Mouse (Mus musculus) megakaryocyte progenitor cell, adult 5-6 weeks (primary cell): ENCODE data around the gene Rarb. TPM values are rescaled to one million over a fixed set of nuclear protein-coding genes. Genes with fewer than 3 reads are reported as not detected.

Experiments
- ATAC-seq: replicated peaks from 2 replicates; pipeline ENCODE4 v1.8.0; 2016; ENCODE audit warnings: mild to moderate bottlenecking, moderate TSS enrichment, inconsistent platforms; ENCODE audit not compliant: poor library complexity
- total RNA-seq, 2 experiments: library from RNA; stranded (forward) in 1 of 2; stranded (reverse) in 1 of 2; fragments of 157-497, 149-512 nt in 1 of 2; fragments of 200-1000 nt in 1 of 2; gene quantifications; 2 replicates each; pipeline versions ENCODE4 v1.2.3 to v1.2.4; 2015 to 2017

Gene Rarb
- total RNA-seq, 2 experiments from 2014 or later: not detected

DNA sequence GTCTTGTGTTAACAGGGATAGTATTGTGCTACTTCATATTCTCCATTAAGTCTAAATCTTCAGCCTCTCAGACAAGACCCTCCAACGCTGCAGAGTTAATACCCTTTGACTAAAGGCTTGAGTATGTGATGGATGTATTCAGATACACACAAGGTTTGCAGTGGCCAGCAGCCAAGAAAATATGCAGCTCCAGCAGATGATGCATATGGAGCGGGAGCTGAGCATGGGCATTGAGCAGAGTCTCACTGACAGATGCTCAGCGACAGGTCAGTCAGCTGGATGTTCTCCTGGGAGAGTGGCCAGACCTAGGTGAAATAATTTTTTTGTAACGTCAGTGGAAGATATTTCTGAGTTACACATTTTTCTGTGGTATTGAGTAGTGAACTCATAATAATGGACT lies 229.8 kb downstream of the Rarb start:
- ATAC-seq: no peak

DNA sequence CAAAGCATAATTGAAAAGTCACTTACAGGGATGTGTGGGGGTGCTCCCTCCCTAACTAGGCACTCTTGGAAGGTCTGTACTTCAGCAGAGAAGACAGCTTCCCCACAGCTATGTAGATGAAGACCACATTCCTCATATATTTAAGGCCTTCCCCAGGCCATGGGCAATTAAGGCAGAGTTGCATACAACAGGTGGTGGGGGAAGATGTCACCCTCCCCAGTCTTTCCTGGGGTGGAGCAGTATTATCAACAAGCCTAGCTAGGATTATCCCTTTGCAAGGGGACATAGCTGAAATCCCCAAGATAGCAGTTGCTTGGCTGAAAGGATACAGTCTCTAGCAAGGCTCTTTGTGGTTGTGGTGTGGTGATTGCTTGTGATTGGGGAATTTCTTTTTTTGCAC lies 240.9 kb downstream of the Rarb start:
- ATAC-seq: no peak

DNA sequence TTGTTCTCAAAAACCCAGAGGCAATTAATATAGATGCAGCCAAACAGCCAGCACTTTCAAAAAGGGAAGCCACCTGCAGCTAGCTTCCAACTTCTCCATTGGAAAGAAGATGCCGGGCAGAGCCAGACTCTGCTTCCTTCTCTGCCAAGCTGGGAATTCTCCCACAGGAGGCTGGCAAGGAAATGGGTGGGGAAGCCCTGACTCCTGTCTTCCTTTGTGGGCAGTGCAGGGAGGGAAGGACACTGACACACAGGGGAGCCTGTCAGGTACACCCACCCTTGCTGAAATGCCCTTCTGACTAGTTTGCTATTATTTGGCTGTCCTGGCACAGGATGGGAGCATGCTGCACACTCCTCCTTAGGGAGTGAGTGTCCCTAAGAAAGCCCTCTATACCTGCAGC lies 241.9 kb downstream of the Rarb start:
- ATAC-seq: no peak

DNA sequence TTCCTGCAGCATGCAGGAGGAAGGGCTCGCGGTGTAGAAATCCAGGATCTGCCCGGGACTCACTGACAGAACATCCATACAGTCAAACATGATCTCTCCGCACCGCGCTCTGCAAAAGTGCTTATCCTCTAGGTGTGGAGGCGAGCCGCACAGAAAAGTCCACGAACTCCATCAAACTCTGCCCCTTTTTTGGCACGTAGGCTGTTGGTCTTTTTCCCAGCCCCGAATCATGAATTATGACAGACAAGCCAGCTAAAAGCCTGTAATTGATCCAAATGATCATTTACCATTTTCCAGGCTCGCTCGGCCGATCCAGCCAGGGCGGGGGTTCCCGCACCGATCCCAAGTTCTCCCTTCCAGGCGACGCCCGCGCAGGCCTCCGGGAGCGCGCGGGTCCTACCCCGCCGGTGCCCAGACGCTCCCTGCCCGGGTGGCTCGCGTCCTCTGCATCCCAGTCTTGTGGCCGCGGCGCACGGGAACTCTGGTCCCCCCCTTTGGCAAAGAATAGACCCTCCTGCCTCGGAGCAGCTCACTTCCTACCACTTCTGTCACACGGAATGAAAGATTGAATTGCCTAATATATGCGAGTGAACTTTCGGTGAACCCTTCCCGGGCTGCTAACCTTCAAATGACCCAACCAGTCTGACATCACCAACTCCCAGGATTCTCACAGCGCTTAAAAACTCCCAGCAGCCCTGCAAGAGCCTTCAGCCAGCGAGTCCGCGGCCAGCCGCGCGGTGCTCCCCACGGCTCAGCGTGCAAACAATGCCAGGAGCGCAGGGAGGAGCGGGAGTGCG lies 243.8 kb downstream of the Rarb start:
- ATAC-seq: peak; percentile 89

DNA sequence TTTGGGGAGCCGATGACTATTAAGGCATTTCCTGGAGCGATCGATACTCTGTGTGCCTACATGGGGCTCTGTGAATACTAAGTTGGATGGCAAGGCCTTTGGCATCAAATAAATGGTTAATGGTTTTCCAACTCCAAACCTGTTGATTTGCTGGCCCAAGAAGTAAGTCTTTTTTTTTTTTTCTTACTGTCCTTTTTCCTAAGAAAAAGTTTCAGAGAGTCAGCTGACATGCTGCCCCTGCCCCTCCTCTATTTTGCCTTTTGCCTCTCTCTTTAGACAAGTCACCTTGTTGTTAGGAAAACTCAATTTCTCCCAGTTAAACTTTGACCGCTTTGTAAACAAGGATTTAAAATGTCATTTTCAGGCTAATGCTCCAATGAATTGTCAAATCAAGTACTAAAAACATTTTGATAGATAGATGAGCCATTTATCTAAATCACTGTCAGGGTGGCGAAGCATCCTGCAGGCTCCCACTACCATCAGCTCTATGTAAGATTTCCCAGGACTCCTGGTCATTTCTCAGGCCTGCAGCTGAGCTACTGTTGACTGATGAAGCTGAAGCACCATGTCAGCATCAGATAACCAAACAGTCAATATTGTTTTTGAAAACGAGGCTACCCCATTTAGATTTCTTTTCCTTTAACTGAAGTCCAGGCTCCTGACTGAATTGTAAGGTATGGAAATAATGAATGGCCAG lies 245.3 kb downstream of the Rarb start:
- ATAC-seq: no peak

DNA sequence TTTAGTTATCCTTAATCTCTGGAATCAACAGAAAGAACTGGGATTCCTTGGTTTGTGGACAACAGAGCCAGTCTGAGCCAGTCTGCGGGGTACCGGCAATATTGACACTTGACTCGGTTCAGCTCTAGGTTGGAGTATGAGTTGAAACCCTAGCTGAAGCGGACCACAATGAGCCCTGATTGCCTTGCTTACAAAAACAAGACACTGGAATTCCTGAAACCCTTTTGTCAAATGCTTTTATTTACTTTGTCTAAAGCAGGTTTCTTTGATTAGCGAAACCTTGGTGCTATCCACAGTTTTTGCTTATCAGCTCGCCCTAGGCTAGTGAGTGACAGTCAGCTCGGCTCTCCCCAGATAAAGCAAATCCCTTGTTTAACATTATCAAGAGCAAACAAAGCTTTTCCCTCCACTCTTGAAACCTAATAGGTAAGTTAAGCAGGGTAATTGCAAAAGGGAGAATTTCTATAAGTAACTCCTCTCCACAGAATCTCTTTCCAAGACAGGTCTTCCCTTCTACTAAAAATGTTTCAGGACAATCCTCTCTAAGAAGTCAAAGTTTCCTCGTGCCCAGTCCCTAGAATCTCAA lies 246.1 kb downstream of the Rarb start:
- ATAC-seq: no peak

DNA sequence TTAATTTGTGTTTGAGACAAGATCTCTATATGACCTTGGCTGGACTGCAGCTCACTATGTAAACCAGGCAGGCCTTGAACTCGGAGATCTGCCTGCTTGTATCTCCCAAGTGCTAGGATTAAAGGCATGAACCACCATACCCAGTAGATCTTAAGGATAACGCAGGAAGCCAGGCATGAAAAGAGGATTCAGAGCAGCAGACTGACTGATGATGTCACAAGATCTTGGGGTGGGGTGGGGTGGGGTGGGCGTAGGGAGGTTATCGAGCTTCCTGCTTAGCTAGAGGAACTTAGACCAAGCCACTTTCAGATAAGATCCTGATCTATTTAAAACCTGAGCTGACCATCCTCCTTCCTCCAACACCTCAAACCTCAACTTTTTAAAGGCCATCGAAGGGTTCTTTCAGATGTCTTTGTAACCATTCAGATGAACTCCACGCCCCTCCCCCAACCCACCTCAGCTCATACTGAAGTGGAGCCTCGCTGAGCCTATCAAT lies 249.4 kb downstream of the Rarb start:
- ATAC-seq: peak; percentile 61

DNA sequence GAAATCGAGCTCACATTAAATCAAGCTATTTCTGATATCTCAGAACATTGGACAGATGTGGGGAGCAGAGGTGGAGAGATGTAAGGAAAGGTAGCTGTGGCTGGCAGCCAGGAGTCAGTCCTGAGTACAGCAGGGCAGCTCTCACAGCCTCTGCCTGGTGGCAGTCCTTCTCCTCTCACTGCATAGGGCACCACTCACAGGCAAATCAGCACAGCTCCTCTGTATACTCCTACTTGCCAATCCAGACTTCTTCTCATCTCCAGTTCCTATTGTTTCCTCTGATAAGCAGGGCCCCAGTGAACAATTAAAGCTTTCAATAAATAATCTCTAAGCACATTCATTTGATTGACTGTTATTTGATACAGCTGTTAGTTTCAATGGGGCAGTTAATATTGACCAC lies 252.0 kb downstream of the Rarb start:
- no peak for ATAC-seq

DNA sequence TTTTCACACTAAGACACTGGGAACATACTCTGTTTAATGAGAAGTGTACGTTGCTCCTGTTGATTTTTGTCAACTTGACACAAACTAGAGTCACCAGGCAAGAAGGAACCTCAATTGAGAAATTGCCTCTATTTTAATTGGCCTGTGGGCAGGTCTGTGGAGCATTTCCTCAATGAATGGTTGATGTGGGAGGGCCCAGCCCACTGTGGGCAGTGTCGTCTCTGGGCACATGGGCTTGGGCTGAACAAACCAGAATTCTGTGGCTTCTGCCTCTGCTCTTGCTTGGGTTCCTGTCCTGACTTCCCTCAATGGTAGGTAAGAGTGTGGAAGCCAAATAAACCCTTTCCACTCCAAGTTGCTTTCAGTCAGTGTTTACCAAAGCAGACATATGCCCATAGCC lies 255.0 kb downstream of the Rarb start:
- ATAC-seq: peak; percentile 81

DNA sequence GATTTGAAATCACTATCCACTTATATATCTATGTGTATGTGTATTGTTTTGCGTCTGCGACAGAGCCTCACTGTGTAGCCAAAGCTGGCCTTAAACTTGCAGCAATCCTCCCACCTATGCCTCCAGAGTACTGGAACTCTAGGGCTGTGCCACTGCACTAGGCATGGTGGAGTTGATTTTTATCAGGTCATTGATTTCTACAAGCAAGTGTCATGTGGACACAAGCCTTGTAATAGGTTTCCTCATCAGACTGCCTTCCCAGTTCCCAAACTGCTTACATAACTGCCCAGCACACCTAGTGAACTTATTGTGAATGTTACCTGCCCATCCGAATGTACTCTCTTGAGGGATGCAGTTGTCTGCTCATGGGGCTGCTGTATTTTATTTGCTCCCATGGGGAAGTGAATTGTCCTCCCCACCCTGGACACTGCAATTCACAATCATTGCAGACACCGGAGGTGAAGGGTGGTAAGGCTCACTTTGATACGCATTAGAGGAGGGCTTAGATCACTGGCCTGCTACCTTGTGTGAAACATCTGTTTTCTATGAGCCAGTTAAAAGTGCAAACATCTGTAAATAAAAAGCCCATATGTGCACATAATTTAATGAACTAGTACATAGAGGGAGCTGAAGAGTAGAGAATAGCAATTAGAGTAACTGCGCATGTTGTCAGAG lies 257.3 kb downstream of the Rarb start:
- ATAC-seq: no peak

DNA sequence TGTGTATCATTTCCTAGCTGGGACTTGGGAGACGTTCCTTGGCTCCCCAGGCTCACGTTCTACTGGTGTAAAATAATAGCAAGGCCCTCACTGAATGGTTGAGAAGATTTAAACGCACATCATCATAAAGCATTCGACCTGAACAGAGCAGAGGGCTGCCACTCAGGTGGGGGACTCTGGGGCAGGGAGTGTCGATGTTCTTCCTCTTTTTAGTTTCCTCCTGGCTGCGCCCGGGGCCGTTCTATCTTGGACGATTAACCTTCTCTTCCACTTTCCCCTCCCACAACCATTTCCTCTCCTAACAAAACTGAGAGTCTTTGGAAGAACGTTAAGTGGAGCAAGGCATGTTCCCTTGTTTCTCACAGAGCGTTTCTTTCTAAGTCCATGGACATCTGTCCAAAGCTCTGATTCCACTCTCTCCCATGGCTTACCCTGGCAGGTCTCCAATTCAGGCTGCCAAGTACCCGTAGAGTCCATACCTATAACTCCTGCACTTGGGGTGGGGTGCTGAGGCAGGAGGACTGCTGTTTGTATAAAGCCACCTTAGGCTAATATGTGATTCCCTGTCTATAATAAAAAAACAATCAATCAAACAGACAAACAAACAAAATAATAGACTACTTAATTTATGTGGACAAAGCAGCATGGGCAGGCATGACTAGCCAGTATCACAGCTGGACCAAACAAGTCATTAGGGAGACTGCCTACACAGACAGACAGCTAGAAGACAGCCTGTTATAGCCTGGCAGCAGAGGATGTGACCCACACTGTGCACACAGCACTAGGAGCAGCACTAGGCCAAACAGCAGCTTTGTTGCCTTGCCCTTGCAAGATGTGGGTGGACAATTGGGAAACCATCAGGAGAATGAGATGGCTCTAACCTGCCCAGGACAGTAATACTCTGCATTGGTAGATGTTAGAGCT lies 259.4 kb downstream of the Rarb start:
- peak; percentile 74 for ATAC-seq

DNA sequence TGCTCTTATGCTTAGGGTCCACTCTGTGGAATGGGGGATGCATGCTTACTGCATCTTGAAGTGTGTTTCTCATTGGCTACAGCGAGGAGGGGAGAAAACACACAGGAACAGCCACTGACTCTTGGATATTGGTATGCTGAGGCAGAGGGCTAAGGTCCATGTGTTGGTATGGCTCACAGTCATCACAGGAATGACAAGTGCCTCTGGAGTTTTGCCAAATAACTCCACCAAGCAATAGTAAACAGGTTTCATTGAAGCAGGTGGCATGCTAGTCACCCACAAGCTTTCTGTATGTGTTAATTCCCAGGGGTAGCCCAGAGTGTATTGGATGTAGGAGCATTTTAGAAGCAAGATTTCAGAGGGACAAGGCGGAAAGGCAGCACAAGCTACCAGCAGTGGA lies 260.9 kb downstream of the Rarb start:
- ATAC-seq: no peak

DNA sequence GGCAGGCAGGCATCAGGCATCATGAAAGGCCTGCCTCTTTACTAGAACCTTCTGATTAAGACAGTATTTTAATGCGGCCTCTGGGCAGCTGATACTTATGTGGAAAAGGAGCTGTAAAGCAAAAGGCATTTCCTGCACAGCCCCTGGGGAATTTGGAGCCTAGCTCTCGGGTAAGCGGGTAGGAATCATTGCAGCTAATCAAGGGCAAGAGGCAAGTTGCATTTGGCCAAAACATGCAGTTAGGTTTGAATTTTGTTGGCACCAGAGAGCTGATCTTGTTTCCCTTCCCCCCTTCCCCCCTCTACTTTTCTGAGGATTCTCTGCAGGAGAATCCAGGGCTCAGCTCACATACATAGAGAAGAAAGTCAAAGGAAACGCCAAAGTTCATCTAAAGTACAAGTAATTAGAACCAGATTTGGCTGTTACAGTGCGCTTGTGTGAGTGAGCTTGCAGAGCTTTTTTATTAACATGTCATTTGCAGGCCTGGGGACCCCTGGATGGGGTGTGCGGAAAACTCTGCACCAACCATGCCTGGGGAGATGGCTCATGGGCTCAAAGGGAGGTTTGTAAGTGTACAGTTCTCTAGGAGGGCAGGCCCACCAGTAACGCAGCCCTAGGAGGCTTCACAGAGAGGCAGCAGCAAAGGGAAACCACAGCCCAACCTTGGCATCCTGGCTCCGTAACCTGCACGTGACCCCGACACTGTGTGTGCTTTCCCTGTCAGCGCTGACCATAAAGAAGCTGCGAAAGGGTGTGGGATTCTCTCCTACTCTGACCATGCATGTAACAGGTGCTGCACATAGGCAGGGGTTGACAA lies 264.1 kb downstream of the Rarb start:
- peak; percentile 59 for ATAC-seq

DNA sequence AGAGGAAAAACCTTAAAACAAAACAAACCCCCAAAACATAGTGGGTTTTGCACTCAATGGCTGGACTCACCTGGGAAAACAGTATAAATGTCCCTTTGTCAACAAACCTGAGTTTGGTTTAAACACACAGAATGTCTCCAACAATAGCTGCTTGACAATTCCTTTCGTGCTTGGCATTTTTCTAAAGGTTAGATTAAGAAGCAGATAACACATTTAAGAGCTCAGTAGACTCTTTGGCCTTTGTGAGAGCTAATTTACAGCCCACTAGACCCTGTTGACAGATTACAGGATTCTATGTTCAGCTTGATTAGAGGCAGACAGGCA lies 264.7 kb downstream of the Rarb start:
- no peak for ATAC-seq

DNA sequence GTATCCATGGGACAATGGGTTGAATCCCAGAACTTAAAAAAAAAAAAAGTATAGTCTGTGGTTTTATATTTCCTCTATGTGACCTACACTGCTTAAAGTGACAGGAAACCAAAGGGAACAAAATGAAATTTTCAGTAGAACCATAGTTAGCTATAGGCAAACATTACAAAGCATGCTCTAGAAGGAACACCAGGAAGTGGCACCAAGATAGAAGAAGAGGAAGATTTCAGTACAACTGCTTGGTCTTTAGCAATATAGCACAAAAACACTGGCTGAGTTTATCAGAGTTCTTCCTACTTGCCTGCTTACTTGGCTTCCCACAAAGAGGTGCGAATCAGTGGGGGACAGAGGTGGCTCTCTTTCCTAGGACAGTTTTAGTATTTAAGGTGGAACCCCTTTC lies 266.7 kb downstream of the Rarb start:
- peak; percentile 64 for ATAC-seq

DNA sequence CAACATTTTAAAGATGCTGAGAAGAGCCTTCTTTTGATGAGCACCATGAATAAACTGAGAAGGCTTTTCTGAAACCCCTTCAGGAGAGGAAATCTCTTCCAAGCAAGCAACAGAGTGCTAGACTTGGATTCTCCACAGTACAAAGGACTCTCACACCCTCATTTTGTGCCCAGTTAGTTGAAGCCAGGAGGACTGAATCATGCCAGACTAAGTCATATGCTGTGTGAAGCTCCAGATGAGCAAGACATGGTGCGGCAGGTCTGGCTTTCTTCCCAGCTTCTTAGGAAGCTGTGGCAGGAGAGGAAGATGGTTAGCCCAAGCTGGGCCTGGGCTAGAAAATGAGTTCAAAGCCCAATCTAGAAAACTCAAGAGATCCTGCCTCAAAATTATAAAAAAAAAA lies 267.1 kb downstream of the Rarb start:
- ATAC-seq: no peak

DNA sequence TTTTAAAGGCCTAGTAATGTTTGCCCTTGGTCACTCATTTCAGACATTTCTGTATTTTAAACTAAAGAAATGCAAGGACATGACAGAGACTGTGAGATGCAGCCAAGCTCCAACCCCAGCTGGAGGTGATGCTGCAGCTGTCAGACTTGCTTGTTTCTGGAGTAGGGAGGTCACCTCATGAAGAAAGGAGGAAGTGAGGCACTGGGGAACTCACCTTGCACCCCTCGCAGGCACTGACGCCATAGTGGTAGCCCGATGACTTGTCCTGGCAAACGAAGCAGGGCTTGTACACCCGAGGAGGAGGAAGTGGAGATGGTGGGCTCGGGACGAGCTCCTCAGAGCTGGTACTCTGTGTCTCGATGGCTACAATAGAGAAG lies 270.8 kb downstream of the Rarb start:
- ATAC-seq: peak; percentile 42; the same call in 1 of the 2 replicates

DNA sequence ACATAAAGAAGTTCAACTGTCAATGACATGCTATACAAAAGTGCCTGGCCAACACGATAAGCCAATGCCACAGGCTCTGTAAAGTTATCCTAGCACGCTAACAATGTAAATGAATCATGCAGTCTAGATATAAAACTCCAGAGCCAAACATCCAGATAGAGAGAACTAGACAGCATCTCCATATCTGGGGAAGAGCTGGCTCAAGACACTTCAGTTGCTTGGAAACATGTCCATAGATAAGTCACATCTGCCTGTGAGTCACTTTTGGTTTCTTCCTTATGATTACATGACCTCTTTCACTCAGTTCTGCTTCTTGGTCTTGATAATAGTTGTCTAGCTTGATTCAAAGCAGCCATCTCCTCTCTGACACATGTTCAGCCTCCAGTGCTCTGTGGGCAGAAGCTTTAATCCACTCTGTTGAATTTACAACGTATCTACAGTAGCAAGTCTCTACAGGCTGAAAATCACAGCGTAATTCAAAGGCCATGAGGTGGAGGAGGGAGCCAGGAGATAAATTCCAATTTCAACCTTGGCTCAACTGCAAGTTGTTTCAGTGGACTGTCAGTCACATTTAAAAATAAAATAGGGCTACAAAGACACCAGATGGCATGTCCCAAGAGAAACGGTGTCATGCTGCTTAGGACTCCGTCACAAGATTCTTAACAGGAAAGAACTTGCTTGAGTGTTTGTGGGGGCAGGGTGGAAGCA lies 271.3 kb downstream of the Rarb start:
- ATAC-seq: no peak

DNA sequence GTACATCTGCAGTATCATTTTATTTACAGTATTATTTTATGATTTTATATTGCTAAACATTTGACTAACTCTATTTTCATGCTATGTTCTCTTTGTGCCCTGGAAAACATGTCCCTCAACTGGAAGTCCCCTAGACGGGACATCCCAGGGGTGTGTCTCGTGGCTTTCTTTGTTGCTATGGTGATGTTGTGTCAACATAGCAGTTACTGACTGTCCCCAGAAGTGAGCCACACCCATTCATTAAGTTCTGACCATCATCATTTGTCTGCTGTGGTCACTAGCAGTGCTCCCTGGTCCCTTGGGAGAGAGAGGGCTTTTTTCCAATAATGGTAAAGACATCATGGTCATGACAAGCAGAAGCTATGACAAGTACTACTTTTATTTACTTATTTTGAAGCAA lies 274.0 kb downstream of the Rarb start:
- no peak for ATAC-seq
